Mouse (Mus musculus) G1E (cell line): Measurements from ENCODE around the gene Syndig1.

Experiments used
- CTCF ChIP-seq: IDR thresholded peaks from 2 replicates; pipeline ENCODE4 v1.5.1; 2012; ENCODE audit warnings: low read depth, low read length, inconsistent platforms, mixed read lengths
- GATA1 ChIP-seq: IDR thresholded peaks from 2 replicates; pipeline ENCODE4 v1.6.1; 2012; ENCODE audit warnings: borderline replicate concordance, low read length, inconsistent platforms, mixed read lengths
- TAL1 ChIP-seq: conservative IDR thresholded peaks from 2 replicates; pipeline ENCODE4 v1.6.1; 2012; ENCODE audit warnings: low read depth, low read length, inconsistent platforms, mixed read lengths

- no peak for TF ChIP-seq CTCF
- no peak for TF ChIP-seq TAL1
- TF ChIP-seq GATA1, result no peak
Observed at GRCm38 (mm10) chr2:149887634-149888033, 58.6 kb downstream of the Syndig1 start.
